Comparison of ENCODE assay signal across 11 mouse cellular contexts in genomic region chr15:4085600-4086384, GRCm38 (mm10). TPM values are rescaled to one million over a fixed set of nuclear protein-coding genes. Genes with fewer than 3 reads are reported as not detected.
DNase-seq lines count a peak whose midpoint lies in the region; ATAC-seq and TF ChIP-seq lines count a peak whose summit lies in the region.
"Had no signal": no experiment of that assay in that cellular context is flagged by ENCODE, and none has a peak within 500 bp of the region (broad histone marks: within the 10 kb centered on the region; RNA-seq: fewer than 3 reads in every experiment).

No protein-coding gene starts in this region.

- H3K36me3 ChIP-seq in liver, adult 2 months (ENCODE audit: control insufficient read depth, insufficient read depth, low read length), result no peaks in the 10 kb centered on the region
- H3K36me3 ChIP-seq in liver, embryonic 11.5 days (ENCODE audit: control insufficient read depth, insufficient read depth, low read length), result no peaks in the 10 kb centered on the region
- H3K36me3 ChIP-seq in splenic B cell, adult 2 months (ENCODE audit: control insufficient read depth, insufficient read depth, low read length, poor library complexity, severe bottlenecking), result no peaks in the 10 kb centered on the region
- H3K36me3 ChIP-seq in intestine, embryonic 15.5 days, result no peaks in the 10 kb centered on the region
- H3K36me3 ChIP-seq: neural tube, embryonic 12.5 days had no signal

- no peaks in the 10 kb centered on the region for H3K9me3 ChIP-seq in liver, embryonic 11.5 days (ENCODE audit: control insufficient read depth, low read length)
- H3K9me3 ChIP-seq in intestine, embryonic 15.5 days, result no peaks in the 10 kb centered on the region
- H3K9me3 ChIP-seq: heart, embryonic 12.5 days; neural tube, embryonic 12.5 days had no signal

- no peak for TF ChIP-seq POLR2A in liver, adult 2 months (IDR thresholded peaks at IDR 0.05; ENCODE audit: extremely low read depth, insufficient read depth, low read length)

- TF ChIP-seq CTCF in liver, adult 2 months (IDR thresholded peaks at IDR 0.05; ENCODE audit: low read depth, low read length), result no peak

- no peak overlapping the region for H3K27ac ChIP-seq in liver, adult 2 months (replicated peaks; ENCODE audit: insufficient read depth, low read depth, low read length)
- no peak overlapping the region for H3K27ac ChIP-seq in liver, embryonic 11.5 days (ENCODE audit: low read depth, low read length)
- no peak overlapping the region for H3K27ac ChIP-seq in intestine, embryonic 15.5 days
- H3K27ac ChIP-seq: liver, embryonic 14.5 days; neural tube, embryonic 12.5 days had no signal

- 90% methylated on average over 10 of the region's 10 CpGs for WGBS in liver, adult 2 months
- WGBS in liver, embryonic 11.5 days, result 81% methylated on average over 10 of the region's 10 CpGs
- 82% methylated on average over 10 of the region's 10 CpGs for WGBS in intestine, embryonic 15.5 days

- no peak overlapping the region for H3K4me2 ChIP-seq in liver, embryonic 11.5 days
- H3K4me2 ChIP-seq in intestine, embryonic 15.5 days (replicated peaks), result no peak overlapping the region
- H3K4me2 ChIP-seq: heart, embryonic 12.5 days; neural tube, embryonic 12.5 days had no signal

- ATAC-seq in cerebellum, adult (ENCODE audit: insufficient number of reproducible peaks, low FRiP score, low TSS enrichment), result peak; percentile 36; the same call in 1 of the 2 replicates
- ATAC-seq in liver, embryonic 11.5 days (replicated peaks; ENCODE audit: low FRiP score), result no peak
- peak; percentile 37; the same call in 1 of the 2 replicates for ATAC-seq in granulocyte monocyte progenitor cell, adult 5-6 weeks (replicated peaks; ENCODE audit: poor library complexity, severe bottlenecking)
- no peak for ATAC-seq in erythroblast, adult 5-6 weeks (replicated peaks; ENCODE audit: low FRiP score, poor library complexity, severe bottlenecking)
- no peak for ATAC-seq in intestine, embryonic 15.5 days

- H3K27me3 ChIP-seq in liver, adult 2 months (ENCODE audit: control insufficient read depth, insufficient read depth, low read length), result no peaks in the 10 kb centered on the region
- no peaks in the 10 kb centered on the region for H3K27me3 ChIP-seq in liver, embryonic 11.5 days (replicated peaks; ENCODE audit: control insufficient read depth, insufficient read depth, low read length)
- no peaks in the 10 kb centered on the region for H3K27me3 ChIP-seq in splenic B cell, adult 2 months (ENCODE audit: control insufficient read depth, insufficient read depth, low read length, poor library complexity, severe bottlenecking)
- H3K27me3 ChIP-seq in intestine, embryonic 15.5 days (replicated peaks), result no peaks in the 10 kb centered on the region
- H3K27me3 ChIP-seq: heart, embryonic 12.5 days; neural tube, embryonic 12.5 days had no signal

- H3K9ac ChIP-seq in liver, adult 2 months (ENCODE audit: low read depth, low read length), result no peak overlapping the region
- H3K9ac ChIP-seq in liver, embryonic 11.5 days (ENCODE audit: low read depth, low read length), result no peak overlapping the region
- no peak overlapping the region for H3K9ac ChIP-seq in intestine, embryonic 15.5 days
- H3K9ac ChIP-seq: heart, embryonic 12.5 days; liver, embryonic 14.5 days; neural tube, embryonic 12.5 days had no signal

- no peaks in the 10 kb centered on the region for H3K79me2 ChIP-seq in liver, adult 2 months (ENCODE audit: control insufficient read depth, insufficient read depth, low read length)

- no peak overlapping the region for H3K4me3 ChIP-seq in liver, adult 2 months (ENCODE audit: insufficient read depth, low read depth, low read length)
- H3K4me3 ChIP-seq in liver, embryonic 11.5 days (ENCODE audit: low read depth, low read length), result no peak overlapping the region
- no peak overlapping the region for H3K4me3 ChIP-seq in intestine, embryonic 15.5 days (replicated peaks)
- H3K4me3 ChIP-seq: heart, embryonic 12.5 days; neural tube, embryonic 12.5 days had no signal

- no peaks in the 10 kb centered on the region for H3K4me1 ChIP-seq in liver, adult 2 months (ENCODE audit: control insufficient read depth, insufficient read depth, low read length)
- H3K4me1 ChIP-seq in liver, embryonic 11.5 days (replicated peaks; ENCODE audit: control insufficient read depth, insufficient read depth, low read length), result no peaks in the 10 kb centered on the region
- H3K4me1 ChIP-seq in intestine, embryonic 15.5 days (replicated peaks), result no peaks in the 10 kb centered on the region
- H3K4me1 ChIP-seq: heart, embryonic 12.5 days; neural tube, embryonic 12.5 days had no signal

- no peak for DNase-seq in cerebellum, adult 11-12 months
- DNase-seq in liver, adult 2 months (ENCODE audit: extremely low read depth, low read depth, low spot score), result peak; percentile 2
- no peak for DNase-seq in liver, embryonic 11.5 days (ENCODE audit: low spot score)
- DNase-seq in splenic B cell, adult 2 months (ENCODE audit: low read depth, low spot score), result peak; percentile 51

RNA-seq across cellular contexts. Expression of gene Oxct1, which starts 59.6 kb away (rescaled TPM):
- 5.2 and 6.4 TPM in 2 replicates for total RNA-seq in liver, adult 2 months (2014; rRNA removed)
- polyA plus RNA-seq in liver, adult 2 months (2012; rRNA removed), result 1.2 and 1.7 TPM in 2 replicates
- polyA plus RNA-seq in liver, embryonic 11.5 days (2014; fragmentation: Nextera tagmentation; extraction: Ambion mirVana), result 64.8 and 67.8 TPM in 2 replicates
- 65.6 and 66.0 TPM in 2 replicates for total RNA-seq in granulocyte monocyte progenitor cell, adult 5-6 weeks (2014; fragmentation: Nextera tagmentation)
- total RNA-seq in granulocyte monocyte progenitor cell, adult 5-6 weeks (2017), result 262 and 276 TPM in 2 replicates
- total RNA-seq in erythroblast, adult 5-6 weeks (2015; ENCODE audit: low replicate concordance), result 13.6 and 32.0 TPM in 2 replicates
- 31.2 and 37.9 TPM in 2 replicates for total RNA-seq in erythroblast, adult 5-6 weeks (2017; ENCODE audit: low replicate concordance)
- 175 and 233 TPM in 2 replicates for polyA plus RNA-seq in intestine, embryonic 15.5 days (2015; fragmentation: Nextera tagmentation; extraction: Ambion mirVana)

Comparison
In these comparisons a context has a peak if more than half of its experiments do, and no peak if none do; other contexts are left out.
1. DNase-seq: peak in liver, adult 2 months (single experiment) and splenic B cell, adult 2 months (single experiment); none in cerebellum, adult 11-12 months (single experiment) and liver, embryonic 11.5 days (single experiment).
2. ATAC-seq: peak in cerebellum, adult (single experiment) and granulocyte monocyte progenitor cell, adult 5-6 weeks (single experiment); none in liver, embryonic 11.5 days (single experiment), erythroblast, adult 5-6 weeks (single experiment) and intestine, embryonic 15.5 days (single experiment).